Mouse (Mus musculus) T-helper 1 cell (primary cell): Measurements from ENCODE around the gene Lrrc51.
"Not testable (repeated sequence)": the region's sequence is repeated elsewhere in the genome, so short reads cannot be mapped to it uniquely, and the experiment has no call there.

ENCODE experiments used
- in situ Hi-C: fragments of 300-600 bp; cut with MboI, MseI; formaldehyde crosslinking; loops from one replicate; pipeline ENCODE4 v1.15.1; 2025; ENCODE audit warnings: high pct_unique_total_duplicates

The Lrrc51 gene

DNA sequence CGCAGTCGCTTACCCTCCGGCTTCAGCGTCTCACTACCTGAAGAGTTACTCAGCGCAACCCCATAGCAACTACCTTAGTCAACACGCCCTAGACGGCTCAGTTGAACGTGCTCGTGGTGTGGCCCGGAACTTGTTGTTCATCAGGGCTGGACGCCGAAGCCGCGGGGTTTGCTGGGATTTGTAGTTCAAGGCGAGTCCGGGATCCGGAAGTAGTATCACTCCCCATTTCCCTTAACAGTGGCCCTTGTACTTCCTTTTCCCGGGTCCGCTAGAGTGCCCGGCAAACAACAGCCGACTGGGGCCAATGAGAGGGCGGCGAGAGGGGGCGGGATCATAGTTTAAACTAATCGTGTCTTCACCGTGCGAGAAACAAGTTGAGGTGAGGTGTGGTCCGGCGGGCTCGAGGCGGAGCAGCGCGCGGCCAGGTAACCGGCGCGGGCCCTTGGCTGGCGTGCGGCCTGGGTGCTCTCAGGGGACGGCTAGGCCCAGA is at the start of gene Lrrc51, which contains the start of gene Numa1:
Gene Lrrc51, minus strand, starts transcription at position 145 of the 490 bp plus-strand sequence.
Gene Numa1, plus strand, starts transcription at position 361 of the 490 bp plus-strand sequence.
- in situ Hi-C loops: loop anchor here (5.0 kb wide), 1 partner anchor 36 kb away; no protein-coding TSS in a partner anchor

DNA sequence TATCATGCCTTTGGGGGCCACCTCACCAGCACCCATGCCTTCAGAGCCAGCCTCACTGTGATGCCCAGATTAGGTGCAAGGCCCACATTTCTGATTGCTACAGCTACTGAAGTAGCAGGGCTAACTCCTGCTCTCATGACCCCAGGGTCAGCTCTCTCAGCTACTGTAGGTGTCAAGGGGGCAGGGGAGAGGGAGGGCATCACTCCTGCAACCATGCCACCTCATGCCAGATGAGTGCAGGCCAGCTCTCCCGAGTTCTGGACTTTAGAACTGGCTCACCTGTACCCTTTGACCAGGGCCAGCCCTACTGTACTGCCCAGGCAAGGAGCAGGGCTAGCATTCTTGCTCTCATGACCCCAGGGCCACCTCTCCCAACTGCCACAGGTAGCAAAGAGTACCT is 49.0 kb upstream of the Lrrc51 start:
- in situ Hi-C loops: no loop called here

DNA sequence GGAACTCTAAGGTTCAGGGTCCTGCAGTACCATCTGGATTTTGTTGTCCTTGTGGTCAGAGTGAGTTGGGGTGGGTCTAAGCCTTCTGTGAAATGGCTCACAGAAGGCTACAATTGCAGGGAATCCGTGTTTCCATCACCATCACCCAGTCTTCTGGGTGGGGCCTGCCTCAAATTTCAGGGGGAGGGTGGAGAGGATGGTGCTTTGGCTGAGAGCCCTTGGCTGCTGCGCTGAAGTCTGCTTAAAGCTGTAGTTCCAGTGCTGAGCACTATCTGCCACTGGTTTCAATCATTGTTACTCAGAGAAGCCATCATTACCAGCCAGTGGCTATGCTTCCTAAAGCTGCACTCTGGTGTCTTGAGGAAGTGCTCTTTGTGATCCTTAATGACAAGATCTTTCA is 40.8 kb upstream of the Lrrc51 start:
- in situ Hi-C loops: no loop called here

DNA sequence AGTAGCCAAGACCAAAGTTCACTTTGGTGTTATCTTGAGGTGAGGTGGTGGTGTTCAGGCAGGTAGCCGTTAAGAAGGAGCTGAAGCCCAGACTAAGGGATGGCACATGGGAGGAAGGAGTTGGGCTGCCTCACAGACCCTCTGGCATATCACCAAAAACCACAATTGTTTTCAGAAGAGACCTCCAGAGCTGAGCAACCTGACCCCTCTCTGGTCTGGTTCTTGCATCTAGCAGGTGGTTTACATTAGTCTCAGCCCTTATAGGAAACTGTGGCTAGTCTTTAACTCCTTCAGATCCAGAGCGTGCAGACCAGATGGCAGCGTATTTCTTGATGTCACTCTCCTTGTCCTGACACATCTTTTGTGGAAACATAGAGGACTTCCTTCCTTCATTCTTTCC is 40.0 kb upstream of the Lrrc51 start:
- in situ Hi-C loops: no loop called here

DNA sequence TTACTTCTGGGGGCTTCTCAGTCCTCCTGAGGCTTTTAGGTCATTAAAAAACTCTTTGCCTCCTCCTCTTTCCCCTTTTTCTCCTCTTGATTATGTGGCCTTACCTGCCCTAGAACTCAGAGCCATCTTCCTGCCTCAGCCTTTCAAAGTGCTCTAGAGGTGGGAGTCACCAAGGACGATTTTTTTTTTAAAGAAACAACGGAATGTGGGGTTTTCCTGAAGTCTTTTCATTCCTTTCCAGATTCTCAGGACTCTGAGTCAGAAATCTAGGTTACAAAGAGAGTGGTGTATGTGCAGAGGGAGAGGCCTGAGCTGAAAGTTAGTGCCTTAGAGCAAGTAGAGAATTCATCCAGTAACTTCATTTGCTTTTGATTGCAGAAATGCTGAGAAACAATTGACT is 38.0 kb upstream of the Lrrc51 start:
- in situ Hi-C loops: no loop called here

DNA sequence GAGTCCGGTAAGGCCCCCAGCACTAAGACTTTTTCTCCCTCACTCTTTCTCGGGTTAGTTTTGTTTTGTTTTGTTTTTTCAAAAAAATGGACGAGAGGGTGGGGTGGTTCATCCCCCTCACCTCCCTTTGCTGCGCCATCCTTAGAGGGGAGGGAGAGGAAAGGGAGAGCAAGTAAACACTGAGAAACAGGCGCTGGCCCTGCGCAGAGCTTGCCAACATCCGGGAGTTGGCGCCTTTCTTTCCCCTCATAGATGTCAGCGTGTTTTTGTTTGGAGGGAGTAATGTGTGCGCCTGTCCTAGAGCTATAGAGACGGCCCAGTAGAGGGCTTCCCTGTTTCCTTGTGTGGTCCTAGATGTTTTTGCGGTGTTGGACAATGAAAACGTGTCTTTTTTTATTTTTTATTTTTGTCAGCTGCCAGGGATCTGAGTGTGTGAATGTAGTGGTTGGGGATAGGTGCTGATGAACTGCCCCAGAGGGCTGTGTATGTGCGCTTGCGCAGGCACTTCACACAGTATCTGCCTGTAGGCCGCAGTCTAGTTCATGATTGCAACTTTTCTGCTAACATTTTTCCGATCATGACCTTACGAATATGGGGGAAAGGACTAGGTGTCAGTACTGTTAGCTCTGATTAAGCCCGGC is 37.2 kb upstream of the Lrrc51 start:
- in situ Hi-C loops: no loop called here

DNA sequence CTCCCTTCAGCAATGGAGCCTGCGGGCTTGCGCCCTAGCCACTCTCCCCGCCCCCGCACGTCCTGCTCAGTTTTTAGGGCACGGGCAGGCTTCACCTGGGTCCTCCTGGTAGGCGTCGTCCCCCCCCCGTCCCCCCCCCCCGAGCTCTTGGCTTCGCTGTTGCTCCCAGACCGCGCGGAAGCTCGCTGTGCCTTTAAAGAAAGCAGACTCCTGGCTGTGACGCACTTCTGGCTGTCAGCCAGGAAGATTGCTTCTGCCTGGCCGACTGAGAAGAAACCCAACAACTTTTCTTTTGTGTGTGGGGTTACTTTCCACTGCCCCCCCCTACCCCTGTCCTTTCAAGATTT is 36.7 kb upstream of the Lrrc51 start:
- in situ Hi-C loops: no loop called here

DNA sequence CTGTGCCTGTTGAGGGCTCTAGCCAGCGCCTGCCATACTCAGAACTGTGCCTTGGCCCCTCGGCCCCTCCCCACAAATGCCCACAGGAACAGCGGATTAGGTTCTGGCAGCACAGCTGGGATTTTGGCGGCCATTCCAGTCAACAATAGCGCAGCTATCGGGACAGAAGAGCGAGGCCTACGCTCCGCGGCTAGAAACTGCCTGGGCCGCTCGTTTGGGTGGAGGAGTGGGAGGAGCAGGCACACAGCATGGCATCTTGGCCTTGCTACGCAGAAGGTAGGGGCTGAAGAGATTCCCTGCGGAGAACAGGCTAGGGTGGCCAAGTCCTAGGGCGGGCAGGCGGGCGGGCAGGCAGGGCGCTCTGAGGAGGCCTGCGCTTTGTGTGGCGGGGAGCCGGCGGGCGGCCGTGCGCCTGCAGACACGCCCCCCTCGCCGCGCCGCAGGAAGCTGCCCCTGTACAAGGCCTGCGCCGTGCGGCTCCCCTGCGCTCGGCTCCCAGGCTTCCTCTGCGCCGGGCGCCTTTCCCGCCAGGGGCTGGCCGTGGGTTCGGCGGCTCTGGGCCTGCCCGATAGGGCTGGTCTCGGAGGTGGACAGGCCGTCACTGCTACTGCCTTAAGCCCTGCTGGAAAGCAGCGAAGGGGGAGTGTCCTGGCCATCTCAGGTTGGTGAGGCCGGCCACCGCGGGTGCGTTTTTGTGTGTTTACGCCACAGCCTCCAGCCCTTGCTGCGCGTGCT is 36.2 kb upstream of the Lrrc51 start:
- in situ Hi-C loops: no loop called here

DNA sequence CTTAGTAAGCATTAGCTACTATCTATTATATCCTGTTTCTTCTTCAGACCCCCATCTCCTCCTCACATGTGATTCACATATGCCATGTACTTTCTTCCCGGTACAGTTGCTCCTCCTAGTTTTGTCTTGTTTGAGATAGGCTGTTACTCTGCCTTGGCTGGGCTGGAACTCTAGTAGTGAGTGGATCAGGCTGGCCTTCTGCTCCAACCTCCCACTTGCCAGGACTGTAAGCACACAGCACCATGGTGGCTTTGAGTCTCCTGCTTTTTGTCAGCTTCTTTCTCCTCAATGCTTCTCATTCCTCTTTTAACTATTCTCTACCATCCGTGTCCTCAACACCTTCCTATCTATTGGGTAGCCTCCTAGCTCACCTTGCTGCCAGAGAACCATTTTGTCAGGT is 35.1 kb upstream of the Lrrc51 start:
- in situ Hi-C loops: no loop called here

DNA sequence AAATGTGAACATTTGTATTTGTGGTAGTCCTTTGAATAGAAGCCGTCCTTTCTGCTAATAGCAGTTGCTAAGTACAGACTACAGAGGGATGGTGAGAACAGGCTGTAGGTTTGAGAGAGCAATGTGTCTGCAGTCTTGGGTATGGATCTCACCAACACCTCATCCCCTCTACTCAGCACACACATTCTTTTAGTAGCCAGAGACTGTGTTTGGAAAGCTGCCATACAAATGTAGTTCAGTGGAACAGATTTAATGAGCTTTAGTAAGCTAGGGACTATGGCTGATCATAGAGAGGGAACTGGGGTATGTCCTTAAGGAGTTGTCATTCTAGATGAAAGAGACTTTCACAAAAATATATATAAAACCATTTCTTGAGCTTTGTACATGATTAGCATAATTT is 33.6 kb upstream of the Lrrc51 start:
- in situ Hi-C loops: no loop called here

DNA sequence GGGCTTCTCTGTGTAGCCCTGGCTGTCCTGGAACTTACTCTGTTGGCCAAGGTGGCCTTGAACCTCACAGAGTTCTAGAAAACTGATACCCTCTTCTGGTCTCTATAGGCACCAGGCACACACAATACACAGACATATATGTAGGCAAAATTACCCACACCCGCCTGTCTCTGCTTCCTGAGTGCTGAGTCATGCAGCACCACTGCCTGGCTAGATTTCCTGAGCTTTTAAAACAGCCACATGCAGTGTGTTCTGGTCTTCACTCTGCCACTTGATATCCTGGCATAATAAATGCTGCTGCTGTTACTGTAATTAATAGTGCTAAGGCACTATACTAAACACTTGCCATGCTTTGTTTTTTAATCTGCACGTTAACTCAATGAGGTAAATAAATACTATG is 31.9 kb upstream of the Lrrc51 start:
- in situ Hi-C loops: no loop called here

DNA sequence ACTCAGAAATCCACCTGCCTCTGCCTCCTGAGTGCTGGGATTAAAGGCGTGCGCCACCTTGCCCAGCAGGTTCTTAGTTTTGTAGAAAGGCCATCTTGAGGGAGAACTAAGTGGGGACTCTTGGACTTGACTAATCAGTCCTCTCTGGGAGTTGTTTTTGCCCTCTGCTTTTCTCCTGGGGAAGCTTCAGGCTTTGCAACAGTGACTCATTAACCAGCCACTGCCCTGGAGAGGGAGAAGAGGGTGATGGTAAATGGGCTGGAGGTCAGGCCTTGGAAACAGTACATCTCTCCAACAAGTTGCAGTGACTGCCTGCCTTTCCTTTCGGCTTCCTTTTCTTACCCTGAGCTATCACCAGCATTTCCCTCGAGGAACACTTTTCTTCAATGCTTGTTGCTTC is 30.9 kb upstream of the Lrrc51 start:
- in situ Hi-C loops: no loop called here

DNA sequence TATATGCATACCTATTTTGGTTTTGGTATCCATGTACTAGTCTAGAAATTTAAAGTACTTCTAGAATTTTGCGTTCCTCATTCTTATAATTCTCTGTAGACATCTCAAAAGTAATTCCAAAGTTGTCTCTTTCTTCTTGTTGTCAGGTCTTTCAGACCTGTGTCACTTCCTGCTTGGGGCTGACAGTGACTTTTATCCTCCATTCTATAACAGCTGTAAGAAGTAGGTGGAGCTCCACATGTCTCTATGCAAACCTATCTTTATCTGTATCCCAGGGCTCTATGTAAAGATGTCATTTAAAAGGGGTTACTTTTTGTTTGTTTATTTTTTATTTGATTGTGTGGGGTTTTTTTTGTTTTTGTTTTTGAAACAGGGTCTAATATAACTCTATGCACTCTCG is 29.9 kb upstream of the Lrrc51 start:
- in situ Hi-C loops: no loop called here

DNA sequence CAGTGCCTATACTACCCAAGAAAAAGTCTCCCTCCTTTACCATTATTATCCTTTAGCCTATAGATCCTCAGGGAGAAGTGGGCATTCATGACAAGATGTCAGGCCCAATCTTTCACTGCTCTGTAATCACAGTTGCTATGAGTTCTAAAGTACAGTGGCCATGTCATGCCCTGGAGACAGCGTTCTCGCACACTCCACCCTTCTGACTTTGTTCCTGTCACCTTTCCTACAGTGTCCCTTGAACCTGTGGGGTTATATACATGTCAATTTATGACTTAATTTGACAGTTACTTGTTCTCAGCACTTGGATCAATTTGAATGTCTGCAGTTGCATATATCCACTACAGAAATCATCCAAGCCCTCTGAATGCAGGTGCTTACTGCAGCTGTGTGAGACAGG is 29.1 kb upstream of the Lrrc51 start:
- in situ Hi-C loops: no loop called here

DNA sequence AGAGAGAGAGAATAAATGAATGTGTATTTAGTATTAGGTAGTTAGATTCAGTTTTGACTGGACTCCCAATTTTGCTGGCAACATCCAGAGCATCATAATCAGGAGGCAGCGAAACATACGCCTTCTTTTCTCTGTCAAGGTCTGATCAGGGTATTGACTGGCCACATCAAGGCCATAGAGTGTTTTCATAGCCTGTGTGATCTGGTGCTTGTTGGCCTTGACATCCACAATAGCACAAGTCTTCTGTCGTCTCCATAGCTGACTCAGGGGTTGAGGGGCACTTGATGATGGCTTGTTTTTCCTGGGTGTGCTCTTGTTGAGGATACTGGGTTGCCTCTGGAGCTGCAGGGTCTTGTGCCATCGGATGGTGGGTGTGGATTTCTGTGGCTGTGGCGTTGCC is 23.2 kb upstream of the Lrrc51 start:
- in situ Hi-C loops: loop anchor here (10.0 kb wide), 1 partner anchor 652 kb away; the partner anchor contains the start of gene Atg16l2

DNA sequence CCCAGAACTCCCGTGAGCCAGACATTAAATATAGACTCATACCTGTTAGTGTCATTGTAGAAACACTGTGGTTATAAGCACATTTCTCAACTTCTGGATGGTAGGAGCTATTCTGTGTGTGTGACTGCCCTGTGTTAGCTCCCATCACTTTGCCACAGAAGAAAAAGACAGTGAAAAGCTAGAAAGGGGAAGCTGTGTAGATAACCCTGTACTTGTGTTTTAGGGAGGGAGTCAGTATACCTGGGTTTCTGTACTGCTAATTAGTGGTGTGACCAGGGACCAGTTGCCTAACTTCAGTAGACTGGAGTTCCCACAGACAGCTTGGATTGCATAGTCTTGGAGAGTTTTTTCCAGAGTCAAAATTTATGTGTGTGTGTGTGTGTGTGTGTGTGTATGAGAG is 22.8 kb upstream of the Lrrc51 start:
- in situ Hi-C loops: loop anchor here (10.0 kb wide), 1 partner anchor 652 kb away; the partner anchor contains the start of gene Atg16l2

DNA sequence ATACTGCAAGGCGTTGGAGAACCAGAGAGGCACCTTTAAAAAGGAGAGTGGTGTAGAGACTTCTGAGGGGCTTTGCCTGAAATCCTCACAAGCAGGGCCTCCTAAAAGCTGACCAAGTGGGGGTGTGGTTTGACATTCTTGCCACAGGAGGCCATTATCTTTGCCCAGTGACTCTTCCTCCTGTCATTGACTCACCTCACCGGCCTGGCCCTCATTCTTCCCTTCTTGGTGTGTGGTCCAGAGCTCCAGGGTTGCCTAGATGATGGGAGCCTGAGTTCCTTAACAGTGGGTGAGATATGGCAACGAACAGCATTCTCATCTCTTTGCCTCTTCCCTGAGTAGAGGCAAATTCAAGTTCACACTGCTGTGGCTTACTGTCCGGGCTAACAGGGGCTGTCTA is 22.2 kb upstream of the Lrrc51 start:
- in situ Hi-C loops: loop anchor here (10.0 kb wide), 1 partner anchor 651 kb away; the partner anchor contains the start of gene Atg16l2

DNA sequence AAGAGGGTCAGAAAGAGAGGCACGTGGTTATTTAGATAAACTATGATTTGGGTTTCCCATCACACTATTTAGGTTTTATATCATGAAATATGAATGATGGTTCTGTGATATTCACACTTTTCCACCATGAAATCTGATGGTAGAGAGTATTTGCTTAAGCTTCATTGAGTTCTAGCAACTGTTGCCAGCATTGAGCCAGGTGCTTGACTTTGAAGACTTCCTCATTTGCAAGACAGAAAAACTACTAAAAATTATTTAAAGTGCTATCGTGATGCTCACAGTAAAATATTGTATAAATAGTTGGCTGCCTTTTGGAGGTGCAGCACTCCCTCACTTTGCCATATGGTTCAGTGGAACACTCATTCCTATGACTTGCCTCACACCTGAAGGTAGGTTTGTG is 21.6 kb upstream of the Lrrc51 start:
- in situ Hi-C loops: loop anchor here (10.0 kb wide), 1 partner anchor 650 kb away; the partner anchor contains the start of gene Atg16l2

DNA sequence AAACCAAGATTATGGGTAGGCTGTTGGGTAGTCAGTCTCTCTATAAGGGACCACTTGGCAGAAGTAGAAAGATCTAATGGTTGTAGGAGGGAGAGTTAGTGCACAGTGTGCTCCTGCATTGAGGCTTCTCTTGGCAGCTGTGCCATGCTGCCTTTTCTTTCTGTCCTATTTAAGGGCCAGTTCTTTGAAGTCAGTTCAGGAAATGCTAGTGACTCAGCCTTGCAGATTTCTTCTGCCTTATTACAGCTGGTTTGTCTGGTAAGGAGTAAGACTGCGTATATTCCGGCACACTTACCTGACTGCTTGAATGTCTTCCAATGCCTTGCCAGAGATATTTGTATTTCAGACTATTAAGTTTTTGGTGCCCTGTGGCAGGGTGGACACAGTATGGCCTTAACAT is 20.5 kb upstream of the Lrrc51 start:
- in situ Hi-C loops: loop anchor here (10.0 kb wide), 1 partner anchor 649 kb away; the partner anchor contains the start of gene Atg16l2

DNA sequence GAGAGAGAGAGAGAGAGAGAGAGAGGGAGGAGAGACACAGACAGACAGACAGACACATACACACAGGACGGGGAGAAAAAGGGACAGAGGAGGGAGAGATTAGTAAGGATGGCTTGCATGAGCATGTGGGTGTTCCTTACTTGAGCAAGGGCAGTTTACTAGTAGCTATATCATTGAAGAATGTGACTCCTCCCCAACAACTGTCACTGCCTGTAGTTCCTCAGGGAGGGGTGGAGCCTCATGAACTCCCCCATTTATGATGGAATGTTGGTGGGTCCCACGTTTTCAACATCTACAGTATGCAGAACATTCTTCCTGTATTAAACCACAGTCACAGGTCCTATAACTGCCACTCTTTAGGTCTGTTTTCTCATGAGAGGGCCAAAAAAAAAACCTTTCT is 18.4 kb upstream of the Lrrc51 start:
- in situ Hi-C loops: loop anchor here (10.0 kb wide), 1 partner anchor 647 kb away; the partner anchor contains the start of gene Atg16l2

DNA sequence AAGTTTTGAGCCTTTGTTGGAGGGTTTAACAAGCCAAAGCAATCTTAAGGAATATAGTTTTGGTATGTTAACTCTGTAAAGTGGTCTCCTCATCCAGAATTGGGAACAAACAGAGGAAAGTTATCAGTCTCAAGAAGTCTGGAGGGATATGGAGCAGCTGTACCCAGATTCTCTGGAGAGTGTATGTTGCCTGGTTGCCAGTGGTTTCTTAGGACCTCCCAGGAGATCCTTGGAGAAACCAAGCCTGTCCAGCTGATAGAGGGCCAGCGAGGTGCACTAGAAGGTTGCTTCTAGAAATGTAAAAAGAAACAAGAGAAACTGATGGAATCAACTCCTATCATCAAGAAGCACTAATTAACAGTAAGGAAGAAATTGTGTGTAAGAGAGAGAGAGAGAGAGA is 18.0 kb upstream of the Lrrc51 start:
- in situ Hi-C loops: loop anchor here (10.0 kb wide), 1 partner anchor 647 kb away; the partner anchor contains the start of gene Atg16l2

DNA sequence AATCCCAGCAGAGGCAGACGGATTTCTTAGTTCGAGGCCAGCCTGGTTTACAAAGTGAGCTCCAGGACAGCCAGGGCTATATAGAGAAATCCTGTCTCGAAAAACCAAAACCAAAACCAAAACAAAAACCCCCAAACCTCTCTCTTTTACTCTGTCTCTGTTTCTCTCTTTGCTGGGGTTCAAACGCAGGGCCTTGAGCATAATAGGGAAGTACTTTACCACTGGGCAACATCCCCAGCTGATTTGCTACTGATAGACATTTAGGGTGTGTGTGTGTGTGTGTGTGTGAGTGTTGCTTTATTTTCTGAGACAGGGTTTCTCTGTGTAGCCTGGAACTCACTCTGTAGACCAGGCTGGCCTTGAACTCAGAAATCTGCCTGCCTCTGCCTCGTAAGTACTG is 15.3 kb upstream of the Lrrc51 start:
- in situ Hi-C loops: not testable (repeated sequence)

DNA sequence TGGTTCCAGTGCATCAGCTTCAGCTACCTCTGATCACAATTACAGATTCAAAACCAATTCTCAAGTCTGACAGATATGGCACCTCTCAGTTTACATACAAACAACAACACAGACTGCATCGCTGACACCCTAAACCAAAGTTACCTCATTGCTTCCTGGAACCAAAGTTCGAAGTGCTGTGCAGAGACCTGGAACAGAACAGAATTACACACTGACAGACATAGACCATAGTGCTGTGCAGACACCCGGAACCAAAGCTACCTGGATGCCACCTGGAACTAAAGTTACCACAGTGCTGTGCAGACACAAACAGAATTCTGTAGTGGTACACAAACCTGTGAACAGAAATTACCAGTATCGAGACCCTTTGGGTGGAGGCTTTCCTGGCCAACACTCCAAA is 6.1 kb upstream of the Lrrc51 start:
- in situ Hi-C loops: no loop called here
